Mouse (Mus musculus): ENCODE results near the gene Ramp2.

Ramp2 gene

GRCm38 (mm10) chr11:101245855-101246701, at the start of gene Ramp2:
Ramp2 (plus strand) TSS chr11:101246028.
- peak in 1 of 2 experiments; percentile 58 for DNase-seq (ENCODE audit: low spot score in 2 of 2)

- no peak for DNase-seq (ENCODE audit: low spot score in 2 of 2)
These were observed 49.7 kb upstream of the Ramp2 start for GRCm38 (mm10) chr11:101196175-101196574.

GRCm38 (mm10) chr11:101199555-101199954, 46.3 kb upstream of the Ramp2 start:
- no peak for DNase-seq (ENCODE audit: low spot score in 2 of 2)

- no peak for DNase-seq (ENCODE audit: low spot score in 2 of 2)
These were observed 44.8 kb upstream of the Ramp2 start for GRCm38 (mm10) chr11:101200986-101201385.

- no peak for DNase-seq (ENCODE audit: low spot score in 2 of 2)
These were observed 33.9 kb upstream of the Ramp2 start for GRCm38 (mm10) chr11:101211970-101212369.

GRCm38 (mm10) chr11:101216936-101217335, 28.9 kb upstream of the Ramp2 start:
- DNase-seq (ENCODE audit: low spot score in 2 of 2) = no peak

GRCm38 (mm10) chr11:101218436-101219055, 27.3 kb upstream of the Ramp2 start:
- DNase-seq (ENCODE audit: low spot score in 2 of 2) = no peak

GRCm38 (mm10) chr11:101220853-101221252, 25.0 kb upstream of the Ramp2 start:
- DNase-seq (ENCODE audit: low spot score in 2 of 2) = no peak

GRCm38 (mm10) chr11:101221306-101221986, 24.4 kb upstream of the Ramp2 start:
- DNase-seq (ENCODE audit: low spot score in 2 of 2) = no peak

- no peak for DNase-seq (ENCODE audit: low spot score in 2 of 2)
These were observed 21.5 kb upstream of the Ramp2 start for GRCm38 (mm10) chr11:101224337-101224736.

GRCm38 (mm10) chr11:101225331-101226064, 20.3 kb upstream of the Ramp2 start:
- DNase-seq (ENCODE audit: low spot score in 2 of 2) = no peak

GRCm38 (mm10) chr11:101226065-101226701, 19.6 kb upstream of the Ramp2 start, which contains the start of gene Ezh1:
Ezh1 (minus strand) TSS chr11:101226463.
- peak; percentile 94 for DNase-seq (ENCODE audit: low spot score in 2 of 2)

- DNase-seq (ENCODE audit: low spot score in 2 of 2) = peak in 1 of 2 experiments; percentile 42
These were observed 16.4 kb upstream of the Ramp2 start for GRCm38 (mm10) chr11:101229361-101229900.

- DNase-seq (ENCODE audit: low spot score in 2 of 2) = peak in 1 of 2 experiments; percentile 59
These were observed 15.7 kb upstream of the Ramp2 start for GRCm38 (mm10) chr11:101230061-101230511.

GRCm38 (mm10) chr11:101230526-101230925, 15.3 kb upstream of the Ramp2 start:
- DNase-seq (ENCODE audit: low spot score in 2 of 2) = no peak

- peak in 1 of 2 experiments; percentile 78 for DNase-seq (ENCODE audit: low spot score in 2 of 2)
These were observed 14.6 kb upstream of the Ramp2 start for GRCm38 (mm10) chr11:101230991-101231871.

GRCm38 (mm10) chr11:101232010-101232839, 13.6 kb upstream of the Ramp2 start:
- peak in 1 of 2 experiments; percentile 24 for DNase-seq (ENCODE audit: low spot score in 2 of 2)

- no peak for DNase-seq (ENCODE audit: low spot score in 2 of 2)
These were observed 12.6 kb upstream of the Ramp2 start for GRCm38 (mm10) chr11:101233240-101233639.

GRCm38 (mm10) chr11:101234124-101234523, 11.7 kb upstream of the Ramp2 start:
- DNase-seq (ENCODE audit: low spot score in 2 of 2) = no peak

Measured in urinary bladder, postnatal 36 days (tissue).